9 mouse cellular contexts compared by ENCODE assay signal in the genomic region with DNA sequence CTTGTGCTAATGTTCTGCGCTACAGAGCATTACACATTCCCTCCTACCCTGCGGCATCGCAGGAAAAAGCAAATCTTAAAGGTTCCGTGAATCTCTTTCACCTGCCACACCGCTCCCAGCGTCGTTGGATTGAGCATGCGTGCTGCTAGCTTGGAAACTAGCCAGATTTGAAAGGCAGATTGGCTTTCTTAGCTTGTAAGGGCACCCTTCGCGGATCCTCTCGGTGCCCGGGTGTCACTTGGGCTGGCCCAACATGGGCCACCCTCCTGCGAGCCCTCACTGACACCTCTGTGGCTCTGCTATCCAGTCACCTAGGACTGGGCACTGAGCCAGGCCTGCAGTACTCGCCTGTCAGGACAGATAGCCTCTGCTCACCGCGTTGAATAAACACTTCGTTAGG.
DNase-seq lines count a peak whose midpoint lies in the region; ATAC-seq and TF ChIP-seq lines count a peak whose summit lies in the region.
"Had no signal": no experiment of that assay in that cellular context is flagged by ENCODE, and none has a peak within 500 bp of the region (broad histone marks: within the 10 kb centered on the region; RNA-seq: fewer than 3 reads in every experiment).

No protein-coding gene starts in this region.

- no peak overlapping the region for H3K4me3 ChIP-seq in gastrocnemius, adult 2 months
- no peak overlapping the region for H3K4me3 ChIP-seq in liver, postnatal 0 days (ENCODE audit: low read depth, low read length)
- H3K4me3 ChIP-seq: liver, embryonic 15.5 days had no signal

- H3K9me3 ChIP-seq in liver, postnatal 0 days (ENCODE audit: low read length) = no peaks in the 10 kb centered on the region
- H3K9me3 ChIP-seq: liver, embryonic 15.5 days had no signal

- no peak overlapping the region for H3K4me2 ChIP-seq in liver, postnatal 0 days (ENCODE audit: low read depth, low read length)
- H3K4me2 ChIP-seq: liver, embryonic 15.5 days had no signal

- WGBS in liver, postnatal 0 days (ENCODE audit: insufficient replicate concordance) = 75% methylated on average over 17 of the region's 17 CpGs

- no peak for TF ChIP-seq EP300 in liver, postnatal 0 days (IDR thresholded peaks at IDR 0.05; ENCODE audit: low read depth)

- no peak for ATAC-seq in liver, postnatal 0 days

- no peak overlapping the region for H3K27ac ChIP-seq in gastrocnemius, adult 2 months
- no peak overlapping the region for H3K27ac ChIP-seq in liver, postnatal 0 days (ENCODE audit: low read depth)
- H3K27ac ChIP-seq: liver, embryonic 15.5 days had no signal

- peak; percentile 27 for DNase-seq in gastrocnemius, adult 2 months
- DNase-seq in gastrocnemius, postnatal 4 days (ENCODE audit: low spot score in 2 of 2) = no peak
- peak; percentile 5 for DNase-seq in urinary bladder, postnatal 14 days (ENCODE audit: low spot score)
- no peak for DNase-seq in urinary bladder, postnatal 10 days (ENCODE audit: low spot score)
- DNase-seq in heart, postnatal 4 days = peak; percentile 58
- peak; percentile 4 for DNase-seq in skeletal muscle tissue, adult 2 months (ENCODE audit: low read depth, low spot score)
- DNase-seq in natural killer cell, adult 2 months (ENCODE audit: low spot score in 2 of 2) = no peak
- DNase-seq in liver, postnatal 0 days = no peak

- no peaks in the 10 kb centered on the region for H3K36me3 ChIP-seq in liver, postnatal 0 days (replicated peaks; ENCODE audit: insufficient read depth, low read length)
- H3K36me3 ChIP-seq: liver, embryonic 15.5 days had no signal

- no peaks in the 10 kb centered on the region for H3K4me1 ChIP-seq in liver, postnatal 0 days (ENCODE audit: insufficient read depth)
- H3K4me1 ChIP-seq: liver, embryonic 15.5 days had no signal

- no peak overlapping the region for H3K9ac ChIP-seq in liver, postnatal 0 days (replicated peaks)
- H3K9ac ChIP-seq: liver, embryonic 15.5 days had no signal

- 0 out of 2 replicates have a peak, but pooled peaks cover 4% of the 10 kb centered on the region for H3K27me3 ChIP-seq in liver, postnatal 0 days (ENCODE audit: insufficient read depth, low read length)
- H3K27me3 ChIP-seq: liver, embryonic 15.5 days had no signal

- intact Hi-C loops in gastrocnemius, adult 2 months (cut with DNase I) = loop anchor here (1.0 kb wide), 1 partner anchor 25 kb away; no protein-coding TSS in a partner anchor

- TF ChIP-seq CTCF in gastrocnemius, adult 2 months (IDR thresholded peaks at IDR 0.05) = no peak
- no peak for TF ChIP-seq CTCF in liver, postnatal 0 days (IDR thresholded peaks at IDR 0.05; ENCODE audit: low read depth)

Comparison
In these comparisons a context has a peak if more than half of its experiments do, and no peak if none do; other contexts are left out.
1. DNase-seq: peak in gastrocnemius, adult 2 months (single experiment), urinary bladder, postnatal 14 days (single experiment), heart, postnatal 4 days (single experiment) and skeletal muscle tissue, adult 2 months (single experiment); none in gastrocnemius, postnatal 4 days (0 of 2), urinary bladder, postnatal 10 days (single experiment), natural killer cell, adult 2 months (0 of 2) and liver, postnatal 0 days (single experiment).